ENCODE assay signal across 8 mouse cellular contexts in the genomic region with DNA sequence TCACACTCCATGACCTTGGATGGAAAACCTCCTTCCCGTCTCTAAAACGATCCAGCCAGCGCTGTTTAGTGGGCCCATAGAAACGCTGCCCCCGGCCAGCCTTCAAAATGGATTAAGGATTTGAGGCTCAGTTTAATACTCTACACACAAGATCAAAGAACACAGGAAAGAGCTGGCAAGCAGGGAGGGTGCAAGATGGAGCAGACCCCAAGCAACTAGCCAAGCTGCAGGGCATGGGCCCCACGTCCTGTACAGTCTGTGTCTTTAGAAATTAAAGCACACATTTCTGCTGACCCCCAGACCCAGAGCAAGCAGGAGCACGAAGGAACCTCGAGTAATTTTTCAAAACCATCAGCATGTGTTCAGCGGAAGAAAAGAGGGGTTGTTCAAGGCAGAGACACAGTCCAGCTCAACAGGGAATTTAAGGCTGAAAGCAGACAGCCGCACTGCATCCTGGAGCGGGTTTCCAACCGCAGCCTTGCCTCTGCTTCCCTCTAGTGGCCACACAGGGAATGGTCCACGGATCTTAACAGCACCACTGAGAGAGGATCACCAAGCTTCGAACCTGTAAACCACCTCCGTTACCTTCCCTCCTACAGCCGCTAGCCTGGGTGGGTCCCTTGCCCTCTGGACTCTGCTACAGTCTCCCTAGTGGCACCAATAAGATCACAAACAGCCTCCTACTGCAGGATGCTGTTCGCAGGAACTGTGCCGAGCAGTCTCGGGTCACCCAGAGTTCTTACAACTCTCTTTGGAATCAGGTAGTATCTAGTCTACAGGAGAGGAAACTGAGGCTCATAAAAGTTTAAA. TPM values are rescaled to one million over a fixed set of nuclear protein-coding genes. Genes with fewer than 3 reads are reported as not detected.
DNase-seq lines count a peak whose midpoint lies in the region; ATAC-seq lines count a peak whose summit lies in the region.

No protein-coding gene starts in this region.

- peaks cover 9% of the 10 kb centered on the region for H3K4me1 ChIP-seq in hindbrain, embryonic 13.5 days (replicated peaks)

- H3K36me3 ChIP-seq in hindbrain, embryonic 13.5 days: no peaks in the 10 kb centered on the region

- 32% methylated on average over 19 of the region's 19 CpGs for WGBS in hindbrain, embryonic 13.5 days

- H3K4me2 ChIP-seq in hindbrain, embryonic 13.5 days: 0 out of 2 replicates have a peak overlapping the region, but pooled peaks have one; percentile 11

- H3K9me3 ChIP-seq in hindbrain, embryonic 13.5 days: no peaks in the 10 kb centered on the region

- no peak overlapping the region for H3K4me3 ChIP-seq in hindbrain, embryonic 13.5 days

- no peak overlapping the region for H3K27ac ChIP-seq in hindbrain, embryonic 13.5 days

- H3K9ac ChIP-seq in hindbrain, embryonic 13.5 days: peak overlapping the region; percentile 61; the same call in 1 of the 2 replicates

- peaks cover 10% of the 10 kb centered on the region for H3K27me3 ChIP-seq in hindbrain, embryonic 13.5 days

- peak; percentile 73; the same call in 1 of the 2 replicates for ATAC-seq in hindbrain, embryonic 13.5 days (ENCODE audit: low FRiP score)

- DNase-seq in NIH3T3 (ENCODE audit: low read depth): peak; percentile 89
- peak; percentile 94 to 97 for DNase-seq in cerebellum, postnatal 10 days
- DNase-seq in frontal cortex, postnatal 14 days (ENCODE audit: low spot score in 2 of 2): peak; percentile 76 to 89
- peak; percentile 82 to 94 for DNase-seq in layer of hippocampus, postnatal 25 days (ENCODE audit: extremely low spot score in 1 of 2, low spot score in 1 of 2)
- DNase-seq in lung, postnatal 14 days: peak; percentile 86
- DNase-seq in retina, embryonic 14.5 days (ENCODE audit: low spot score): peak; percentile 95
- DNase-seq in thymus, postnatal 36 days: peak; percentile 71 to 75

RNA-seq across cellular contexts. Expression of a gene that starts 21.8 kb away (rescaled TPM):
- polyA plus RNA-seq in hindbrain, embryonic 13.5 days (2015; fragmentation: Nextera tagmentation; extraction: Ambion mirVana): 94.5 and 105 TPM in 2 replicates
- 10 to 100 TPM; 39.4 to 40.0 TPM for total RNA-seq in layer of hippocampus, postnatal 25 days (2021)

RNA-seq across cellular contexts. Expression of a gene that starts 56.7 kb away (rescaled TPM):
- polyA plus RNA-seq in hindbrain, embryonic 13.5 days (2015; fragmentation: Nextera tagmentation; extraction: Ambion mirVana): 21.0 and 21.4 TPM in 2 replicates
- 10 to 100 TPM; 14.2 to 16.7 TPM for total RNA-seq in layer of hippocampus, postnatal 25 days (2021)
